Mouse (Mus musculus): ENCODE results near the gene Treml2. TPM values are rescaled to one million over a fixed set of nuclear protein-coding genes. Genes with fewer than 3 reads are reported as not detected.

Gene Treml2
- polyA plus RNA-seq, 1 experiment from 2014 or later = 0.14 TPM

GRCm38 (mm10) chr17:48360462-48360861 lies 61.2 kb downstream of the Treml2 start:
- WGBS = 91% methylated on average over 4 of the region's 4 CpGs
- Histone ChIP-seq H3K4me1 (replicated peaks) (no peaks in the 10 kb centered on the region), H3K9me3 (no peaks in the 10 kb centered on the region), H3K4me2 (no peak overlapping the region), H3K9ac (no peak overlapping the region), H3K4me3 (no peak overlapping the region), H3K27ac (no peak overlapping the region), H3K36me3 (no peaks in the 10 kb centered on the region), H3K27me3 (no peaks in the 10 kb centered on the region)
- no peak for ATAC-seq (ENCODE audit: low FRiP score)

Other genes with a start within 250 kb of the Treml2 start
- gene 1700067P10Rik, start 210.2 kb upstream of the Treml2 start, polyA plus RNA-seq (2015; fragmentation: Nextera tagmentation; extraction: Ambion mirVana) = 0.21 TPM in 1 of 2 replicates, not detected in the other
- not detected in 2 replicates for gene 9830107B12Rik, start 153.2 kb upstream of the Treml2 start, polyA plus RNA-seq (2015; fragmentation: Nextera tagmentation; extraction: Ambion mirVana)
- gene A530064D06Rik, start 132.2 kb upstream of the Treml2 start, polyA plus RNA-seq (2015; fragmentation: Nextera tagmentation; extraction: Ambion mirVana) = 0.21 TPM in 1 of 2 replicates, not detected in the other
- gene Trem1, start 66.7 kb upstream of the Treml2 start, polyA plus RNA-seq (2015; fragmentation: Nextera tagmentation; extraction: Ambion mirVana) = not detected in 2 replicates
- gene Trem3, start 51.7 kb upstream of the Treml2 start, polyA plus RNA-seq (2015; fragmentation: Nextera tagmentation; extraction: Ambion mirVana) = not detected in 2 replicates
- not detected in 2 replicates for gene Treml4, start 35.2 kb upstream of the Treml2 start, polyA plus RNA-seq (2015; fragmentation: Nextera tagmentation; extraction: Ambion mirVana)
- 0.14 and 0.35 TPM in 2 replicates for gene B430306N03Rik, start 16.6 kb downstream of the Treml2 start, polyA plus RNA-seq (2015; fragmentation: Nextera tagmentation; extraction: Ambion mirVana)
- 4.8 and 5.9 TPM in 2 replicates for gene Trem2, start 46.9 kb downstream of the Treml2 start, polyA plus RNA-seq (2015; fragmentation: Nextera tagmentation; extraction: Ambion mirVana)
- 0.74 and 1.00 TPM in 2 replicates for gene Treml1, start 60.4 kb downstream of the Treml2 start, polyA plus RNA-seq (2015; fragmentation: Nextera tagmentation; extraction: Ambion mirVana)
- gene Nfya, start 110.4 kb downstream of the Treml2 start, polyA plus RNA-seq (2015; fragmentation: Nextera tagmentation; extraction: Ambion mirVana) = 13.2 and 13.8 TPM in 2 replicates
- gene Oard1, start 110.5 kb downstream of the Treml2 start, polyA plus RNA-seq (2015; fragmentation: Nextera tagmentation; extraction: Ambion mirVana) = 45.1 and 47.1 TPM in 2 replicates
- 0.67 and 0.81 TPM in 2 replicates for gene Apobec2, start 133.4 kb downstream of the Treml2 start, polyA plus RNA-seq (2015; fragmentation: Nextera tagmentation; extraction: Ambion mirVana)
- 1.8 and 2.7 TPM in 2 replicates for gene Tspo2, start 152.0 kb downstream of the Treml2 start, polyA plus RNA-seq (2015; fragmentation: Nextera tagmentation; extraction: Ambion mirVana)
- 0.26 and 0.38 TPM in 2 replicates for gene Unc5cl, start 155.4 kb downstream of the Treml2 start, polyA plus RNA-seq (2015; fragmentation: Nextera tagmentation; extraction: Ambion mirVana)